Mouse (Mus musculus): ENCODE data around the gene Epb41l2.

Epb41l2 gene

GRCm38 (mm10) chr10:25571319-25572240, 212.0 kb downstream of the Epb41l2 start:
- DNase-seq (ENCODE audit: low read depth, low spot score) = peak; percentile 9

All from mesoderm, embryonic 11.5 days (tissue).